Mouse (Mus musculus): ENCODE measurements around the gene Trim37. TPM values are rescaled to one million over a fixed set of nuclear protein-coding genes. Genes with fewer than 3 reads are reported as not detected.

Gene Trim37
- total RNA-seq, 2 experiments from 2014 or later = 231 TPM

GRCm38 (mm10) chr11:87121864-87122263 is 5.0 kb upstream of the Trim37 start:
- DNase-seq (ENCODE audit: extremely low spot score in 1 of 2, low spot score in 2 of 2) = no peak
- intact Hi-C loops (cut with DNase I) = no loop called here
- no peak overlapping the region for H3K4me3 ChIP-seq
- no peak for TF ChIP-seq CTCF (IDR thresholded peaks at IDR 0.05)
- H3K27ac ChIP-seq = no peak overlapping the region

GRCm38 (mm10) chr11:87125562-87125961 is 1.3 kb upstream of the Trim37 start:
- TF ChIP-seq CTCF (IDR thresholded peaks at IDR 0.05) = no peak
- intact Hi-C loops (cut with DNase I) = no loop called here
- H3K4me3 ChIP-seq = no peak overlapping the region
- no peak overlapping the region for H3K27ac ChIP-seq
- no peak for DNase-seq (ENCODE audit: extremely low spot score in 1 of 2, low spot score in 2 of 2)

DNA sequence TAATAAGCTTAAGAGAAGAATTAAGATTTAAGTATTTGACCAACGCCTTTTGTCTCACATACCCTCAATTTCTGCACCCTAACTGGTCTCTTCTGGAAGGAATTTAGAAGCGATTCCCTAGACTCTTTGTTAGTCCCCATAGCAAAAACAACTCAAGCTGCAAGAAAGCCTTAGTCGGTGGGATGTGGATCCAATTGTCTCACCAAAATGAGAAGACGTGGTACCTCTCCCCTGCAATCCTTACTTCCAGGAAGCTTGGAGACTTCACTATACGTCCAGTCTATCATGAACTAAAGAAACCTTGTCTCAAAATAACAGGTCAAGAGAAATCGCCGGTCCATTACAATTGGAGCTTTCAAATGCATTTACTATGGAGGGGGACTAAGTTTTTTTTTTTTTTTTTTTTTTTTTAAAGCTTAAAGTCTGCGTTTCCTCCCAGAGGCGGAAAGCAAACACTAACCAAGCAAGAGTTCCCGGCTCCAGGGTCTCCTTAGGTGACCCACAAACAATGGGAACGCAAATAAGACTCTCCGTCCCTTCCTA is 525 bp upstream of the Trim37 start:
- DNase-seq (ENCODE audit: extremely low spot score in 1 of 2, low spot score in 2 of 2) = no peak
- peak overlapping the region; percentile 38; the same call in 1 of the 2 replicates for H3K27ac ChIP-seq
- no peak for TF ChIP-seq CTCF (IDR thresholded peaks at IDR 0.05)
- intact Hi-C loops (cut with DNase I) = loop anchor here (2.0 kb wide), 1 partner anchor 16 kb away; no protein-coding TSS in a partner anchor
- peak overlapping the region; percentile 83 for H3K4me3 ChIP-seq

- Histone ChIP-seq H3K27ac (no peak overlapping the region), H3K4me3 (no peak overlapping the region)
- no peak for DNase-seq (ENCODE audit: extremely low spot score in 1 of 2, low spot score in 2 of 2)
- intact Hi-C loops (cut with DNase I) = no loop called here
- TF ChIP-seq CTCF (IDR thresholded peaks at IDR 0.05) = no peak
Measured at GRCm38 (mm10) chr11:87136233-87136632, 9.4 kb downstream of the Trim37 start.

DNA sequence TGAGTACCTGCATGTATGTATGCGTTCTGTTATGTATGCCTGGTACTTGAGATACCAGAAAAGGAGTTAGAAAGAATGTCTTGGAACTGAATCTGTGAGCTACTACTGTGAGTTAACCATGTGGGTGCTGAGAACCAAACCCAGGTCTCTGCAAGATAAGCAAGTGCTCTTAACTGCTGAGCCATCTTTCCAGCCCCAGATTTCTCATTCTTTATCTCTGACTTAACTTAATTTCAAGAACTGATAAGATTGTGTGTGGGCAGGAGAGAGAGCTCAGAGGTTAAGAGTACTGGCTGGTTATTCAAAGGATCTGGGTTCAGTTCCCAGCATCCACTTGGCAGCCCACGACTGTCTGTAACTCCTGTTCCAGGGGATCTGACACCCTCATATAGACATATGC is 31.1 kb downstream of the Trim37 start:
- H3K4me3 ChIP-seq = no peak overlapping the region
- H3K27ac ChIP-seq = no peak overlapping the region
- TF ChIP-seq CTCF (IDR thresholded peaks at IDR 0.05) = no peak
- intact Hi-C loops (cut with DNase I) = no loop called here
- DNase-seq (ENCODE audit: extremely low spot score in 1 of 2, low spot score in 2 of 2) = no peak

DNA sequence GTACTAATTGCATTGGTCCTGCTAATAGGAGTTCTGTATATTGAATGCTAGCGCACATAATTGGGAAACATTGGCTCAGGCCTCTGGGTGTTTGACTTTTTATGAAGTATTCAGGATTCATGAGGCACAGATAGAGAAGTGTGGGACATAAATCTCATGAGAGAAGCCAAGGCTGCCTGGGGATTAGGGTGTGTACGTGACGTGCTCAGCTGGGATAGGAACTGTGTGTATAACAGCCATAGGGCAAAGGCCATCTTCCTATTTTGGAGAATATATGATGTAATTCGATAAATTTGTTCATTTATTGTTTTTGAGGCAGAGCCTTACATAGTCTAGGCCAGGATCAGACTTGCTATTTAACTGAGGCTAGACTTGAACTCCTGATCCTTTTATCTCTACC is 35.8 kb downstream of the Trim37 start:
- TF ChIP-seq CTCF (IDR thresholded peaks at IDR 0.05) = no peak
- intact Hi-C loops (cut with DNase I) = no loop called here
- Histone ChIP-seq H3K4me3 (no peak overlapping the region), H3K27ac (no peak overlapping the region)
- no peak for DNase-seq (ENCODE audit: extremely low spot score in 1 of 2, low spot score in 2 of 2)

DNA sequence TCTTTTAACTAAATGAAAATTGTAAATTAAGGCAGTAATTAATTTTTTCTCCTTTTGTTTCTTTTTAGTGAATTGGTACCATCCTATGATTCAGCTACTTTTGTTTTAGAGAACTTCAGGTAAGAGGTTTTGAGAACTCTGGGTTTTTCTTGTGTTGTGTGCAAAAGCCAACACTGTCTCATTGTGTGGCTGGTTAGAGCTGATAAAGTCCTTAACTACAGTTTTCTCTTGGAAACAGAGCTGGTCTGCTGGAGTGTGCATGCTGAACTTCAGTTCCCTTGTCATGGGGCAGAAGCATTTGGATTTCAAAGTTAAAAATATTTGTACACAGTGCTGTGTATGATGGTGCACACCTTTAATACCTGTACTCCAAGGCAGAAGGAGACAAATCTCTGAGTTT is 36.9 kb downstream of the Trim37 start:
- H3K27ac ChIP-seq = no peak overlapping the region
- intact Hi-C loops (cut with DNase I) = no loop called here
- no peak for TF ChIP-seq CTCF (IDR thresholded peaks at IDR 0.05)
- H3K4me3 ChIP-seq = no peak overlapping the region
- DNase-seq (ENCODE audit: extremely low spot score in 1 of 2, low spot score in 2 of 2) = no peak

DNA sequence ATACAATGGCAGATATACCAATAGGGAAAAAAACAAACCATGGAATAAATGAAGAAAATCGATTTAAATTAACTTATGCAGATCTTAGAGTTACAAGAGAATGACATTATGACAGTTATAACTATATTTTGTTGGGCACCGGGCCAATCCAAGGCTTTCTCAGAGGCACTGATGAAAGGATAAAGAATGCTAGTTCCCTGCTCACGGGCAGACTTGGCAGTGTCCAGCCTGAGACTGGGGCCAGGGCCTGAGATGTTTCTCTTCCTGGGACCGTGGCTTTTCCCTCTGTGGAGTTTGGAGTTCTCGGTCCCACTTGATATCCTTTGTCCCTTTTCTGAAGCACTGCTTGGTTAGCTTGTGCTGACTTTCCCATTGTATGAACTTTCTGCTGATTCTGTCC is 46.7 kb downstream of the Trim37 start:
- TF ChIP-seq CTCF (IDR thresholded peaks at IDR 0.05) = no peak
- DNase-seq (ENCODE audit: extremely low spot score in 1 of 2, low spot score in 2 of 2) = no peak
- intact Hi-C loops (cut with DNase I) = no loop called here
- Histone ChIP-seq H3K27ac (no peak overlapping the region), H3K4me3 (no peak overlapping the region)

- no peak overlapping the region for H3K27ac ChIP-seq
- intact Hi-C loops (cut with DNase I) = no loop called here
- no peak overlapping the region for H3K4me3 ChIP-seq
- no peak for DNase-seq (ENCODE audit: extremely low spot score in 1 of 2, low spot score in 2 of 2)
- TF ChIP-seq CTCF (IDR thresholded peaks at IDR 0.05) = no peak
Measured at GRCm38 (mm10) chr11:87175031-87175430, 48.2 kb downstream of the Trim37 start.

- no peak for TF ChIP-seq CTCF (IDR thresholded peaks at IDR 0.05)
- intact Hi-C loops (cut with DNase I) = no loop called here
- DNase-seq (ENCODE audit: extremely low spot score in 1 of 2, low spot score in 2 of 2) = no peak
- Histone ChIP-seq H3K4me3 (no peak overlapping the region), H3K27ac (no peak overlapping the region)
Measured at GRCm38 (mm10) chr11:87212313-87212712, 85.4 kb downstream of the Trim37 start.

GRCm38 (mm10) chr11:87222686-87223085 is 95.8 kb downstream of the Trim37 start:
- TF ChIP-seq CTCF (IDR thresholded peaks at IDR 0.05) = no peak
- intact Hi-C loops (cut with DNase I) = no loop called here
- Histone ChIP-seq H3K4me3 (no peak overlapping the region), H3K27ac (no peak overlapping the region)
- no peak for DNase-seq (ENCODE audit: extremely low spot score in 1 of 2, low spot score in 2 of 2)

DNA sequence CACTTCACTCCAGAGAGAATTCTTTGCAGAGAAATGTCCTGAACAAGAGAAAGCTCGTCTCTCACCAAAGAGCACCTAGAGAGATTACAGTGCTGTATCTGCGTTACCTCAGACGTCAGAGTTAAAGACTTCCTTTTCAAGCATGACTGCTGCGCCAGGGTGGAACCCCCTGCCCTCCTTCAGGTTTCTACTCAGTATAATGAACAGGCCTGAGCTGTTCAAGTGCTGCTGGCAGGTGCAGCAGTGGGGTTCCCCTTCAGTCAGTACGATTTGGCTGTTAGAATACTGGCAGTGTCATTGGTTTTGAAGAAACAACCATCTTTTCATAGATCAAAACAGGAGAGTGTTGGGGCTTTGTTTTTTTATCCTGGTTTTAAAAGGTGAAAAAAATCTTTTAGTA is 100.2 kb downstream of the Trim37 start:
- no peak for TF ChIP-seq CTCF (IDR thresholded peaks at IDR 0.05)
- Histone ChIP-seq H3K27ac (no peak overlapping the region), H3K4me3 (no peak overlapping the region)
- intact Hi-C loops (cut with DNase I) = no loop called here
- DNase-seq (ENCODE audit: extremely low spot score in 1 of 2, low spot score in 2 of 2) = no peak

DNA sequence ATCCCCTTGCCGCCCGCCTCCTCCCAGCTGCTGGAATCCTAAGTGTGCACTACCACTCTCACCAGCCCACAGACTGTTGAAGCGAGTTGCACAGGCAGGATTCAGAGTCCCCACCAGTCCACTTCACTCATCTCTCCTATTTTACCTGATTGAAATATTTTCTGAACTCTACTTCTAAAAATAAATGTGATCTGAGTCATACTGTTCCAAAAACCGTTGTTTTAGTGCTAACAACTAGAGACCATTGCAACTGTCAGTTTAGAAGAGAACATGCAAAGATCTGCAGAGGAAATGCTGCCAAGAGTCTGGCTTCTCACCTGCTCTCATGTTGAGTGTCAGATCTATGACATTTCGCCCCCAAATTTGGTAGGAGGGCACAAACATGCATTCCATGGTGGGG is 106.5 kb downstream of the Trim37 start:
- Histone ChIP-seq H3K4me3 (no peak overlapping the region), H3K27ac (peak overlapping the region; percentile 9; the same call in 1 of the 2 replicates)
- intact Hi-C loops (cut with DNase I) = no loop called here
- no peak for TF ChIP-seq CTCF (IDR thresholded peaks at IDR 0.05)
- DNase-seq (ENCODE audit: extremely low spot score in 1 of 2, low spot score in 2 of 2) = no peak
